Comparison of ENCODE assay signal across 7 mouse cellular contexts in genomic region chr5:114667228-114667856, GRCm38 (mm10). TPM values are rescaled to one million over a fixed set of nuclear protein-coding genes. Genes with fewer than 3 reads are reported as not detected.
A peak's percentile ranks its signal among the peaks of the same experiment; 100 is the strongest.
DNase-seq lines count a peak whose midpoint lies in the region; ATAC-seq and TF ChIP-seq lines count a peak whose summit lies in the region.

No protein-coding gene starts in this region.

- peak; percentile 94 for TF ChIP-seq CTCF in heart, adult 2 months (IDR thresholded peaks at IDR 0.05)

- peak; percentile 62; the same call in 1 of the 2 replicates for ATAC-seq in embryonic facial prominence, embryonic 12.5 days (ENCODE audit: insufficient number of reproducible peaks, insufficient read depth, low FRiP score, low TSS enrichment)
- ATAC-seq in limb, embryonic 13.5 days (ENCODE audit: low FRiP score, low read depth): peak; percentile 90
- ATAC-seq in midbrain, embryonic 16.5 days: peak; percentile 91

- TF ChIP-seq POLR2A in heart, adult 2 months (IDR thresholded peaks at IDR 0.05; ENCODE audit: insufficient read depth, low read depth, low read length): peak; percentile 99

- H3K27me3 ChIP-seq in embryonic facial prominence, embryonic 12.5 days: no peaks in the 10 kb centered on the region
- H3K27me3 ChIP-seq in heart, adult 2 months (ENCODE audit: control insufficient read depth, insufficient read depth, low read length): no peaks in the 10 kb centered on the region
- H3K27me3 ChIP-seq in limb, embryonic 13.5 days: no peaks in the 10 kb centered on the region
- no peaks in the 10 kb centered on the region for H3K27me3 ChIP-seq in midbrain, embryonic 16.5 days (ENCODE audit: control insufficient read depth, insufficient read depth, low read depth, low read length)

- no peaks in the 10 kb centered on the region for H3K9me3 ChIP-seq in embryonic facial prominence, embryonic 12.5 days
- no peaks in the 10 kb centered on the region for H3K9me3 ChIP-seq in limb, embryonic 13.5 days
- H3K9me3 ChIP-seq in midbrain, embryonic 16.5 days (replicated peaks; ENCODE audit: control insufficient read depth, low read length, poor library complexity, severe bottlenecking): no peaks in the 10 kb centered on the region

- no peaks in the 10 kb centered on the region; the same call in 1 of the 2 replicates for H3K36me3 ChIP-seq in embryonic facial prominence, embryonic 12.5 days
- H3K36me3 ChIP-seq in heart, adult 2 months (ENCODE audit: control insufficient read depth, insufficient read depth, low read length): no peaks in the 10 kb centered on the region
- H3K36me3 ChIP-seq in limb, embryonic 13.5 days: peaks cover 11% of the 10 kb centered on the region
- H3K36me3 ChIP-seq in midbrain, embryonic 16.5 days (ENCODE audit: control insufficient read depth, insufficient read depth, low read length): no peaks in the 10 kb centered on the region

- 0 out of 2 replicates have a peak overlapping the region, but pooled peaks have one; percentile 17 for H3K27ac ChIP-seq in embryonic facial prominence, embryonic 12.5 days
- peak overlapping the region; percentile 88 for H3K27ac ChIP-seq in heart, adult 2 months
- no peak overlapping the region for H3K27ac ChIP-seq in limb, embryonic 13.5 days
- no peak overlapping the region for H3K27ac ChIP-seq in midbrain, embryonic 16.5 days (ENCODE audit: low read length)

- H3K9ac ChIP-seq in embryonic facial prominence, embryonic 12.5 days: no peak overlapping the region
- H3K9ac ChIP-seq in heart, adult 2 months (ENCODE audit: low read depth, low read length): 0 out of 2 replicates have a peak overlapping the region, but pooled peaks have one; percentile 5
- no peak overlapping the region for H3K9ac ChIP-seq in limb, embryonic 13.5 days
- H3K9ac ChIP-seq in midbrain, embryonic 16.5 days (ENCODE audit: low read depth, low read length): 0 out of 2 replicates have a peak overlapping the region, but pooled peaks have one; percentile 3

- intact Hi-C loops in heart, adult 2 months (cut with DNase I): loop anchor here (1.0 to 5.0 kb wide), 3 partner anchors 17 to 40 kb away; no protein-coding TSS in a partner anchor

- H3K4me2 ChIP-seq in embryonic facial prominence, embryonic 12.5 days (replicated peaks): peak overlapping the region; percentile 48
- peak overlapping the region; percentile 61 for H3K4me2 ChIP-seq in limb, embryonic 13.5 days (replicated peaks)
- H3K4me2 ChIP-seq in midbrain, embryonic 16.5 days (ENCODE audit: low read length): peak overlapping the region; percentile 63

- TF ChIP-seq EP300 in heart, adult 2 months (IDR thresholded peaks at IDR 0.05; ENCODE audit: insufficient read depth, low read depth, low read length): peak; percentile 99

- peak overlapping the region; percentile 29 for H3K4me3 ChIP-seq in embryonic facial prominence, embryonic 12.5 days
- H3K4me3 ChIP-seq in heart, adult 2 months: peak overlapping the region; percentile 40
- H3K4me3 ChIP-seq in limb, embryonic 13.5 days: peak overlapping the region; percentile 30
- H3K4me3 ChIP-seq in midbrain, embryonic 16.5 days (ENCODE audit: low read depth, low read length): peak overlapping the region; percentile 29; the same call in 1 of the 2 replicates

- no peaks in the 10 kb centered on the region for H3K79me2 ChIP-seq in heart, adult 2 months (replicated peaks; ENCODE audit: control insufficient read depth, insufficient read depth, low read length)

- peaks cover 15% of the 10 kb centered on the region for H3K4me1 ChIP-seq in embryonic facial prominence, embryonic 12.5 days
- H3K4me1 ChIP-seq in heart, adult 2 months (ENCODE audit: control insufficient read depth, insufficient read depth, low read length): peaks cover 3% of the 10 kb centered on the region; the same call in 1 of the 2 replicates
- H3K4me1 ChIP-seq in limb, embryonic 13.5 days: peaks cover 24% of the 10 kb centered on the region
- peaks cover 6% of the 10 kb centered on the region; the same call in 1 of the 2 replicates for H3K4me1 ChIP-seq in midbrain, embryonic 16.5 days (ENCODE audit: control insufficient read depth, insufficient read depth, low read length)

- peak; percentile 99 for DNase-seq in adrenal gland, postnatal 25 days
- DNase-seq in heart, adult 2 months: peak; percentile 98 to 100
- DNase-seq in kidney, adult 8-10 months: peak; percentile 97 to 100
- peak; percentile 99 for DNase-seq in spleen, postnatal 10 days (ENCODE audit: low spot score in 2 of 2)

- WGBS in embryonic facial prominence, embryonic 12.5 days: 3% methylated on average over 36 of the region's 36 CpGs
- WGBS in heart, adult 2 months: 3% methylated on average over 36 of the region's 36 CpGs
- WGBS in limb, embryonic 13.5 days: 5% methylated on average over 36 of the region's 36 CpGs
- 3% methylated on average over 36 of the region's 36 CpGs for WGBS in midbrain, embryonic 16.5 days

RNA-seq across cellular contexts. Expression of gene Trpv4, which starts 9.1 kb away (rescaled TPM):
- total RNA-seq in adrenal gland, postnatal 25 days (2021): 1.2 and 1.3 TPM in 2 replicates
- 3.2 and 3.5 TPM in 2 replicates for polyA plus RNA-seq in embryonic facial prominence, embryonic 12.5 days (2016; fragmentation: Nextera tagmentation; extraction: Ambion mirVana)
- 1 to 10 TPM; 3.6 to 5.1 TPM for total RNA-seq in heart, adult 2 months (2021)
- polyA plus RNA-seq in heart, adult 2 months (2012; rRNA removed): 4.6 and 7.5 TPM in 2 replicates
- polyA plus RNA-seq in limb, embryonic 13.5 days (2015; fragmentation: Nextera tagmentation; extraction: Ambion mirVana): 8.4 and 11.8 TPM in 2 replicates
- 1.3 and 1.9 TPM in 2 replicates for polyA plus RNA-seq in midbrain, embryonic 16.5 days (2015; fragmentation: Nextera tagmentation; extraction: Ambion mirVana)

RNA-seq across cellular contexts. Expression of gene Gltp, which starts 23.4 kb away (rescaled TPM):
- total RNA-seq in adrenal gland, postnatal 25 days (2021): 61.9 and 66.2 TPM in 2 replicates
- 63.0 and 64.5 TPM in 2 replicates for polyA plus RNA-seq in embryonic facial prominence, embryonic 12.5 days (2016; fragmentation: Nextera tagmentation; extraction: Ambion mirVana)
- total RNA-seq in heart, adult 2 months (2021): 10 to 100 TPM; 14.2 to 17.0 TPM
- polyA plus RNA-seq in heart, adult 2 months (2012; rRNA removed): 36.3 and 37.8 TPM in 2 replicates
- polyA plus RNA-seq in limb, embryonic 13.5 days (2015; fragmentation: Nextera tagmentation; extraction: Ambion mirVana): 95.1 and 97.0 TPM in 2 replicates
- polyA plus RNA-seq in midbrain, embryonic 16.5 days (2015; fragmentation: Nextera tagmentation; extraction: Ambion mirVana): 34.2 and 39.4 TPM in 2 replicates

RNA-seq across cellular contexts. Expression of gene Tchp, which starts 40.2 kb away (rescaled TPM):
- 13.5 and 14.6 TPM in 2 replicates for total RNA-seq in adrenal gland, postnatal 25 days (2021)
- polyA plus RNA-seq in embryonic facial prominence, embryonic 12.5 days (2016; fragmentation: Nextera tagmentation; extraction: Ambion mirVana): 18.8 and 21.7 TPM in 2 replicates
- total RNA-seq in heart, adult 2 months (2021): 1 to 10 TPM; 3.4 to 4.0 TPM
- 6.1 and 8.5 TPM in 2 replicates for polyA plus RNA-seq in heart, adult 2 months (2012; rRNA removed)
- 19.4 and 23.3 TPM in 2 replicates for polyA plus RNA-seq in limb, embryonic 13.5 days (2015; fragmentation: Nextera tagmentation; extraction: Ambion mirVana)
- polyA plus RNA-seq in midbrain, embryonic 16.5 days (2015; fragmentation: Nextera tagmentation; extraction: Ambion mirVana): 16.3 and 17.5 TPM in 2 replicates

Comparison
In these comparisons a context has a peak if more than half of its experiments do, and no peak if none do; other contexts are left out.
1. H3K27ac ChIP-seq: peak in embryonic facial prominence, embryonic 12.5 days (single experiment) and heart, adult 2 months (single experiment); none in limb, embryonic 13.5 days (single experiment) and midbrain, embryonic 16.5 days (single experiment).
2. H3K9ac ChIP-seq: peak in heart, adult 2 months (single experiment) and midbrain, embryonic 16.5 days (single experiment); none in embryonic facial prominence, embryonic 12.5 days (single experiment) and limb, embryonic 13.5 days (single experiment).
3. Peak in every context shown above with its lines, with median percentiles within 50 percentile points of each other: DNase-seq, ATAC-seq, H3K4me2 ChIP-seq and H3K4me3 ChIP-seq.